Mouse (Mus musculus) forebrain, embryonic 16.5 days (tissue): Measurements from ENCODE around the gene Bhlhe23. TPM values are rescaled to one million over a fixed set of nuclear protein-coding genes. Genes with fewer than 3 reads are reported as not detected.

ENCODE experiments used
- ATAC-seq: fragments of 200-750 bp; cut with Nextera tagmentation; 2 replicates; pipeline ENCODE4 v1.8.0; 2017; ENCODE audit warnings: mild to moderate bottlenecking, moderate library complexity
- H3K27ac ChIP-seq: fragments of 300-500 bp; sonication (generic); 2 replicates; pipeline ENCODE4 v1.5.1; 2014; ENCODE audit warnings: low read length, control low read depth
- H3K27me3 ChIP-seq: fragments of 300-500 bp; sonication (generic); replicated peaks from 2 replicates; pipeline ENCODE4 v1.6.1; 2014; ENCODE audit warnings: low read length; ENCODE audit not compliant: control insufficient read depth, insufficient read depth
- H3K36me3 ChIP-seq: fragments of 300-500 bp; sonication (generic); 2 replicates; pipeline ENCODE4 v1.6.1; 2014; ENCODE audit not compliant: control insufficient read depth, insufficient read depth
- H3K4me1 ChIP-seq: fragments of 300-500 bp; sonication (generic); replicated peaks from 2 replicates; pipeline ENCODE4 v1.6.1; 2014; ENCODE audit warnings: low read length; ENCODE audit not compliant: control insufficient read depth, insufficient read depth
- H3K4me2 ChIP-seq: fragments of 300-500 bp; sonication (generic); 2 replicates; pipeline ENCODE4 v1.6.1; 2014; ENCODE audit warnings: mild to moderate bottlenecking, low read length, control low read depth
- H3K4me3 ChIP-seq: fragments of 300-500 bp; sonication (generic); replicated peaks from 2 replicates; pipeline ENCODE4 v1.5.1; 2014; ENCODE audit warnings: mild to moderate bottlenecking, low read length, control low read depth
- H3K9ac ChIP-seq: fragments of 300-500 bp; sonication (generic); replicated peaks from 2 replicates; pipeline ENCODE4 v1.6.1; 2014; ENCODE audit warnings: low read depth, low read length, control low read depth
- H3K9me3 ChIP-seq: fragments of 300-500 bp; sonication (generic); 2 replicates; pipeline ENCODE4 v1.6.1; 2016; ENCODE audit warnings: low read length; ENCODE audit not compliant: control insufficient read depth
- WGBS: fragments of 180-500 bp; shearing (Covaris S2); extraction: QIAGEN DNeasy Blood & Tissue Kit; methylation state at CpG from one replicate; pipeline ENCODE4 v1.1.7; 2014; 5-methylcytosine and 5-hydroxymethylcytosine counted together
- polyA plus RNA-seq: library from polyadenylated mRNA; unstranded; fragments of >200 nt; fragmentation: Nextera tagmentation; extraction: Ambion mirVana; gene quantifications from 2 replicates; pipeline ENCODE4 v1.2.1, GENCODE M21; 2015

Gene Bhlhe23
- polyA plus RNA-seq: 0.13 and 0.75 TPM in 2 replicates

- H3K4me3 ChIP-seq: peak within 1 kb of the TSS; percentile 39
- H3K9ac ChIP-seq: no peak within 1 kb of the TSS
- ATAC-seq: no peak
- H3K4me1 ChIP-seq: peaks cover 11% of the 10 kb centered on the region
- no peak within 1 kb of the TSS for H3K27ac ChIP-seq
- peaks cover 71% of the 10 kb centered on the region for H3K27me3 ChIP-seq
- WGBS: 0% methylated on average over 28 of the region's 28 CpGs
- no peaks in the 10 kb centered on the region for H3K36me3 ChIP-seq
- H3K4me2 ChIP-seq: peak within 1 kb of the TSS; percentile 49
- H3K9me3 ChIP-seq: no peaks in the 10 kb centered on the region
Observed at GRCm38 (mm10) chr2:180776793-180777192, at the start of gene Bhlhe23. Gene Bhlhe23 (minus strand): TSS chr2:180776900.

- no peak overlapping the region for H3K9ac ChIP-seq
- peak overlapping the region; percentile 2; the same call in 1 of the 2 replicates for H3K27ac ChIP-seq
- WGBS: 26% methylated on average over 11 of the region's 11 CpGs
- no peaks in the 10 kb centered on the region for H3K36me3 ChIP-seq
- H3K4me1 ChIP-seq: peaks cover 6% of the 10 kb centered on the region; the same call in 1 of the 2 replicates
- H3K4me3 ChIP-seq: no peak overlapping the region
- no peaks in the 10 kb centered on the region; the same call in 1 of the 2 replicates for H3K27me3 ChIP-seq
- H3K4me2 ChIP-seq: no peak overlapping the region
- ATAC-seq: peak; percentile 54
- H3K9me3 ChIP-seq: no peaks in the 10 kb centered on the region
Observed at GRCm38 (mm10) chr2:180825147-180825941, 48.6 kb upstream of the Bhlhe23 start.

GRCm38 (mm10) chr2:180824724-180825123, 48.0 kb upstream of the Bhlhe23 start:
- H3K4me1 ChIP-seq: peaks cover 6% of the 10 kb centered on the region; the same call in 1 of the 2 replicates
- no peak overlapping the region for H3K4me3 ChIP-seq
- no peak overlapping the region for H3K27ac ChIP-seq
- H3K27me3 ChIP-seq: no peaks in the 10 kb centered on the region; the same call in 1 of the 2 replicates
- H3K9ac ChIP-seq: no peak overlapping the region
- no peaks in the 10 kb centered on the region for H3K36me3 ChIP-seq
- no peak overlapping the region for H3K4me2 ChIP-seq
- H3K9me3 ChIP-seq: no peaks in the 10 kb centered on the region
- no peak for ATAC-seq
- 82% methylated on average over 4 of the region's 4 CpGs for WGBS

GRCm38 (mm10) chr2:180824061-180824460, 47.4 kb upstream of the Bhlhe23 start:
- Histone ChIP-seq H3K9me3 (no peaks in the 10 kb centered on the region), H3K27ac (no peak overlapping the region), H3K4me1 (peaks cover 6% of the 10 kb centered on the region; the same call in 1 of the 2 replicates), H3K27me3 (no peaks in the 10 kb centered on the region; the same call in 1 of the 2 replicates), H3K9ac (no peak overlapping the region), H3K4me2 (no peak overlapping the region), H3K4me3 (no peak overlapping the region), H3K36me3 (no peaks in the 10 kb centered on the region)
- ATAC-seq: no peak
- WGBS: 82% methylated on average over 4 of the region's 4 CpGs

- H3K4me3 ChIP-seq: no peak overlapping the region
- no peaks in the 10 kb centered on the region; the same call in 1 of the 2 replicates for H3K27me3 ChIP-seq
- peak; percentile 69 for ATAC-seq
- H3K4me2 ChIP-seq: no peak overlapping the region
- H3K27ac ChIP-seq: no peak overlapping the region
- H3K9me3 ChIP-seq: no peaks in the 10 kb centered on the region
- peaks cover 6% of the 10 kb centered on the region; the same call in 1 of the 2 replicates for H3K4me1 ChIP-seq
- H3K9ac ChIP-seq: no peak overlapping the region
- WGBS: 34% methylated on average over 6 of the region's 6 CpGs
- H3K36me3 ChIP-seq: no peaks in the 10 kb centered on the region
Observed at GRCm38 (mm10) chr2:180822476-180822875, 45.8 kb upstream of the Bhlhe23 start.

GRCm38 (mm10) chr2:180819504-180819903, 42.8 kb upstream of the Bhlhe23 start:
- Histone ChIP-seq H3K9me3 (no peaks in the 10 kb centered on the region), H3K4me1 (no peaks in the 10 kb centered on the region), H3K9ac (no peak overlapping the region), H3K4me2 (no peak overlapping the region), H3K4me3 (no peak overlapping the region), H3K36me3 (no peaks in the 10 kb centered on the region), H3K27me3 (no peaks in the 10 kb centered on the region; the same call in 1 of the 2 replicates), H3K27ac (no peak overlapping the region)
- WGBS: 100% methylated on average over 2 of the region's 2 CpGs
- ATAC-seq: no peak

- no peak overlapping the region for H3K27ac ChIP-seq
- H3K4me2 ChIP-seq: no peak overlapping the region
- 63% methylated on average over 6 of the region's 6 CpGs for WGBS
- no peaks in the 10 kb centered on the region for H3K9me3 ChIP-seq
- no peak overlapping the region for H3K4me3 ChIP-seq
- no peaks in the 10 kb centered on the region for H3K36me3 ChIP-seq
- H3K27me3 ChIP-seq: no peaks in the 10 kb centered on the region
- H3K9ac ChIP-seq: no peak overlapping the region
- no peak for ATAC-seq
- H3K4me1 ChIP-seq: no peaks in the 10 kb centered on the region
Observed at GRCm38 (mm10) chr2:180816440-180817065, 39.9 kb upstream of the Bhlhe23 start.

- H3K27me3 ChIP-seq: no peaks in the 10 kb centered on the region
- H3K4me3 ChIP-seq: no peak overlapping the region
- no peak overlapping the region for H3K4me2 ChIP-seq
- 61% methylated on average over 4 of the region's 4 CpGs for WGBS
- no peak for ATAC-seq
- H3K27ac ChIP-seq: no peak overlapping the region
- H3K9me3 ChIP-seq: no peaks in the 10 kb centered on the region
- H3K36me3 ChIP-seq: no peaks in the 10 kb centered on the region
- H3K9ac ChIP-seq: no peak overlapping the region
- H3K4me1 ChIP-seq: no peaks in the 10 kb centered on the region
Observed at GRCm38 (mm10) chr2:180813982-180814568, 37.4 kb upstream of the Bhlhe23 start.

- H3K4me2 ChIP-seq: no peak overlapping the region
- H3K27me3 ChIP-seq: no peaks in the 10 kb centered on the region
- no peak overlapping the region for H3K4me3 ChIP-seq
- H3K36me3 ChIP-seq: no peaks in the 10 kb centered on the region
- no peak for ATAC-seq
- 57% methylated on average over 2 of the region's 2 CpGs for WGBS
- no peak overlapping the region for H3K9ac ChIP-seq
- no peak overlapping the region for H3K27ac ChIP-seq
- H3K9me3 ChIP-seq: no peaks in the 10 kb centered on the region
- H3K4me1 ChIP-seq: no peaks in the 10 kb centered on the region
Observed at GRCm38 (mm10) chr2:180811002-180811401, 34.3 kb upstream of the Bhlhe23 start.
